Mouse (Mus musculus): ENCODE measurements around the gene Olfr1502. TPM values are rescaled to one million over a fixed set of nuclear protein-coding genes. Genes with fewer than 3 reads are reported as not detected.
"Not testable (repeated sequence)": the region's sequence is repeated elsewhere in the genome, so short reads cannot be mapped to it uniquely, and the experiment has no call there.

Gene Olfr1502
- total RNA-seq (2015): not detected in 2 replicates
- total RNA-seq (2017): not detected in 2 replicates

DNA sequence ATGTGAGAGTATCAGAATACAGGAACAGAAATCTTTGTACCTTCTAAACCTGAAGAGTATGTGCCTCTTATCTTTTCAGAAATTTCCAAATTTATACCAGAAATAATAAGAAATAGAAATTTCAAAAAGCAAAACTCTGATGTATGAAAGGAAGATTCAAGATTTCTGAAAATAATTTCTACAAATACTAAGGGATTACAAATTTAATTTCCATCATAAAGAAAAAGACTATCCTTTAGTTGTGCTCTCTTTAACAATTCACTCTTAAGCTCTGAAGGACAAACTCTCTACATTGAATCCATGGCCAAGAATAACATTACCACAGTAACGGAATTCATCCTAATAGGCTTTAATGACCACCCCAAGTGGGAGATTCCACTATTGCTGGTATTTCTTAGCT, at the start of gene Olfr1502:
Gene Olfr1502 (plus strand): TSS at position 301 of the 400 bp plus-strand sequence.
- no peak for ATAC-seq (replicated peaks; ENCODE audit: poor library complexity)

DNA sequence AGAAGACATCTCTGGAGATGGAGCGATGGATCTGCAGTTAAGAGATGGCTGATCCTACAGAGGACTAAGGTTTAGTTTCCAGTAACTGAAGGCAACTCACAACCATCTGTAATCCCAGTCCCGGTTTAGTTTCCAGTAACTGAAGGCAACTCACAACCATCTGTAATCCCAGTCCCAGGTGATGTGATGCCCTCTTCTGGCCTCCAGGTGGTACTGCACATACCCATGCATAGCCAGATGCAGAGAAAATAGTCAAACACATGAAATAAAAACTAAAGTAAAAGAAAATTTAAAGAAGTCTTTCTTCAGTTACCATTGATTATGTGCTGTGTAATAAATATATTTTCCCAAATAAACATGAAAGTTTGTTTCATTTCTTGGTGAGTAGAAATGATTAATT, 48.8 kb upstream of the Olfr1502 start:
- ATAC-seq (replicated peaks; ENCODE audit: poor library complexity): 0 out of 2 replicates have a peak, but pooled peaks have one; percentile 39

DNA sequence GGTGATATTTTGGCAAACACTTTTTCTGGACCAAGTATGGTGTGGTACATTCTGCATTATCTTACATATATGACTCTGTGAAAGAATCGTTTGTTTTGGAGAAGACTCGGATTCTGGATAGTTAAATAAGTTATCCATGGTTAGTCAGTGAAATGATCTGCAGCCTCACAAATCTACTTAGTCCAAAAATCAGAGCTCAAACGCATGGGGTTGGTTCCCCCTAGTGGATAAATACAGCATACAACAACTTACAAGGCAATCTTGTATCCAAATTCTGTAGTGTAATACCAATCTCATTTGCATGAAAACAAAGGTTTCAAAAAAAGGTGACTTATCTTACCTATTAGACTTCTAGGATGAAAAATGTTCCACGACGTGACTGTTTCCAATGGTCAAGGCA, 42.8 kb upstream of the Olfr1502 start:
- ATAC-seq (replicated peaks; ENCODE audit: poor library complexity): 0 out of 2 replicates have a peak, but pooled peaks have one; percentile 39

DNA sequence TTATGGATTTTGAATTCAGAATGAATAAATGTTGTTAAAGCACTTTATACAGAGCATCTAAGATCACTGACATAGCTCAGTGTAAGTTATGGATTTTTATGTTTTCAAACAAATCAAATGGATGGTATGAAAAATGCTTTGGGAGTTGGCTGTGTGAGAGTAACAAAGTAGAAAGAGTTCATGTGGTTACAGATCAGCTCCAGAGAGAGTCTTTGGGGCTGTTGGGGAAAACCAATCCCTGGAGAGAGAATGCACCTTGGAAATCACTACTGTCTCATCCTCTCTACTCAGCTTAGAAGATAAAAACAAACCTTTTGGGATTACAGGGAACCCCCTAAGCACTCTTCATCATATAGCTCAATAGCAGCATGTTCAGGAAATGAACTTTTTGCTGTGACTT, 42.2 kb upstream of the Olfr1502 start, which contains the start of gene Olfr1499:
Gene Olfr1499 (minus strand): TSS at position 101 of the 400 bp plus-strand sequence.
- ATAC-seq (replicated peaks; ENCODE audit: poor library complexity): no peak

DNA sequence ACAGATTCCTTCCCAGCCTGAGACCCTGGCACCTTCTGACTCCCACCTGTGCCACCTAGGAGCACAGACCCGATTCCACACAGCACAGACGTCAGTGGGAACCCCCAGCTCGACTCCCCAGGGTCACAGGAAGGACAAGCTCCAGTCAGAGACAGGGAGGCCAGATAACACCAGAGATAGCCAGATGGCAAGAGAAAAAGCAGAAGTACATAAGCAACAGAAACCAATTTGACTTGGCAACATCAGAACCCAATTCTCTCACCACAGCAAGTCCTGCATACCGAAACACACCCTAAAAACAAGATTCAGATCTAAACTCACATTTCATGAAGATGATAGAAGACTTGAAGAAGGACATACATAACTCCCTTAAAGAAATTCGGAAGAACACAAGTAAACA, 40.7 kb upstream of the Olfr1502 start:
- ATAC-seq (replicated peaks; ENCODE audit: poor library complexity): 0 out of 2 replicates have a peak, but pooled peaks have one; percentile 29

DNA sequence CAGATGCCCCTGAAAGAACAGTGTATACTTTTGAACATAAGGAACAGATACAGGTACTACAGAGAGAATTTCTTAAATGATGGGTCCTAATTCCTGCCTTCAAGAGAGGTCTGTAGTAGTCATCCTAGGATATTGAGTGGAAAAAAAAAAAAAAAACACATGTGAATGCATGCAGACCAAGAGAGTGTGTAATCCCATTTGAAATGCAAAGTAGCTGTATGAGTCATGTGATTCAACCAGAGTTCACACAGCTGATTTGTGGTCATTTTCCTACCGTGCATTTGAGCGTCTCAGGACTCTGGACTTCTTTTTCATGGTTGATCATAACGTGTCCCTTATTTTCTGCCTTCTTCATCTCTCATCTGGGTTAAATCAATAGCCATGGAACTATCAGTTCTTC, 33.1 kb upstream of the Olfr1502 start:
- ATAC-seq (replicated peaks; ENCODE audit: poor library complexity): no peak

DNA sequence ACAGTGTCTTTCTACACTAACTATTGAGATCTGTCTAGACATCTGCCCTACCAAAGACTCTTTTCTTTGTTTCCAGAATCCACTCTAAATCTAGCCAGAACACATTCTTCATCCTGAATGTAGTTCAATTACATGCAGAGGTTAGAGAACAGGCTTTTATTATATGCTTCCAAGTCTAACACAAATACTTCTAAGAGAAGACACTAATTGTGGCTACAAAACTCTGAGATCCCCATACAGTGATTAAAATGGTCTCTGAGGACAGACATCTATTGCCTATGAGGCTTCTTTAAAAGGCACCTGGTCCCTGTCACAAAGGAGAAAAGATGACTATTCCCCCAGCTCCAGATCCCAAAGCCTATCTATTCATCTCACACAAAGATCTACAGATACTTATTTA, 31.2 kb upstream of the Olfr1502 start, which contains the start of gene Olfr1500:
Gene Olfr1500 (minus strand): TSS at position 101 of the 400 bp plus-strand sequence.
- ATAC-seq (replicated peaks; ENCODE audit: poor library complexity): no peak

DNA sequence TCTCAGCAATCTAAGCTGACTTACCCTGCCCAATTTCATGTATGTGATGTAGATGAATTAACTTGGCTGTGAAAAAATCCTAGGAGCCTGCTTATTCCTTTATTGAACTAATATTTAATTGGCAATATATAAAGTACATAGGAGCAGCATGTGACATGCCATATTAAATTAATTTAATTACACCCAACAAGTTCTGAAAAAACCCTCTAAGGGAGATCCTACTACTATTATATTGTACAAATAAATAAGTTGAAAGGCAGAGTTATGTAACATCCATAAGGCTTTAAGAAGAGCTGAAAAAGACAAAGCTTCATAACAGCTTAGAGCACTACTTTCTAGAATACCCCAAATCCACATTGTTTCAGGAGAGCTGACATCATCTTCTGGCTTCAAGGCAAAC, 11.0 kb upstream of the Olfr1502 start, which contains the start of gene Olfr1501:
Gene Olfr1501 (minus strand): TSS at position 101 of the 400 bp plus-strand sequence.
- ATAC-seq (replicated peaks; ENCODE audit: poor library complexity): not testable (repeated sequence)

DNA sequence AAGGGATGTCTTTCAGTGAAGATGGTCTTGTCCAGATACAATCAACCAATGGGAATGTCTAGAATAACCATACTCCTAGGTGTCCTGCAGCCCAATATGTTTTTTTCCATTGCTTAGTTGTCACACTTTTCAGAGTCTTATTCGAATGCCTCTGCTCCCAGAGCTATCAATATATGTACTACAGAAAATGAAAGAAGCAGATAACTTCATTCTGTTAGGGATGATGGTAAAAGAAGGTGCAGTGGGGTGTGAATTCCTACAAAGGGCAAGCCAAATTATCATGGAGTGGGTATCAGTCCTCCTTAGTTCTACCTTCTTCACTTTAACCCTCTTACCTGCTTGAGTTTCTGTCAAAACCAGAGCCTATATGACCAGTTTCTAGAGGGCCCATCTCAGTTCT, 36.2 kb downstream of the Olfr1502 start, which contains the start of gene Olfr1504:
Gene Olfr1504 (minus strand): TSS at position 101 of the 400 bp plus-strand sequence.
- ATAC-seq (replicated peaks; ENCODE audit: poor library complexity): no peak

Other genes starting within 250 kb of the Olfr1502 start
- not detected in 2 replicates for gene Olfr1487, start 244.4 kb upstream of the Olfr1502 start, total RNA-seq (2015)
- gene Olfr1487, start 244.4 kb upstream of the Olfr1502 start, total RNA-seq (2017): not detected in 2 replicates
- not detected in 2 replicates for gene Olfr1489, start 230.2 kb upstream of the Olfr1502 start, total RNA-seq (2015)
- gene Olfr1489, start 230.2 kb upstream of the Olfr1502 start, total RNA-seq (2017): not detected in 2 replicates
- not detected in 2 replicates for gene Olfr1490, start 210.7 kb upstream of the Olfr1502 start, total RNA-seq (2015)
- not detected in 2 replicates for gene Olfr1490, start 210.7 kb upstream of the Olfr1502 start, total RNA-seq (2017)
- not detected in 2 replicates for gene Olfr1491, start 164.5 kb upstream of the Olfr1502 start, total RNA-seq (2015)
- not detected in 2 replicates for gene Olfr1491, start 164.5 kb upstream of the Olfr1502 start, total RNA-seq (2017)
- not detected in 2 replicates for gene Olfr1493-ps1, start 138.5 kb upstream of the Olfr1502 start, total RNA-seq (2015)
- not detected in 2 replicates for gene Olfr1493-ps1, start 138.5 kb upstream of the Olfr1502 start, total RNA-seq (2017)
- gene Olfr1494, start 122.1 kb upstream of the Olfr1502 start, total RNA-seq (2015): not detected in 2 replicates
- not detected in 2 replicates for gene Olfr1494, start 122.1 kb upstream of the Olfr1502 start, total RNA-seq (2017)
- not detected in 2 replicates for gene Olfr1495, start 97.2 kb upstream of the Olfr1502 start, total RNA-seq (2015)
- not detected in 2 replicates for gene Olfr1495, start 97.2 kb upstream of the Olfr1502 start, total RNA-seq (2017)
- gene Olfr1496, start 83.9 kb upstream of the Olfr1502 start, total RNA-seq (2015): not detected in 2 replicates
- gene Olfr1496, start 83.9 kb upstream of the Olfr1502 start, total RNA-seq (2017): not detected in 2 replicates
- not detected in 2 replicates for gene Olfr1497, start 63.6 kb upstream of the Olfr1502 start, total RNA-seq (2015)
- not detected in 2 replicates for gene Olfr1497, start 63.6 kb upstream of the Olfr1502 start, total RNA-seq (2017)
- gene Olfr1499, start 42.3 kb upstream of the Olfr1502 start, total RNA-seq (2015): not detected in 2 replicates
- gene Olfr1499, start 42.3 kb upstream of the Olfr1502 start, total RNA-seq (2017): not detected in 2 replicates
- not detected in 2 replicates for gene Olfr1500, start 31.3 kb upstream of the Olfr1502 start, total RNA-seq (2015)
- gene Olfr1500, start 31.3 kb upstream of the Olfr1502 start, total RNA-seq (2017): not detected in 2 replicates
- gene Olfr1501, start 11.1 kb upstream of the Olfr1502 start, total RNA-seq (2015): not detected in 2 replicates
- gene Olfr1501, start 11.1 kb upstream of the Olfr1502 start, total RNA-seq (2017): not detected in 2 replicates
- not detected in 2 replicates for gene Olfr1504, start 36.1 kb downstream of the Olfr1502 start, total RNA-seq (2015)
- gene Olfr1504, start 36.1 kb downstream of the Olfr1502 start, total RNA-seq (2017): not detected in 2 replicates
- gene Olfr1505, start 51.7 kb downstream of the Olfr1502 start, total RNA-seq (2015): not detected in 2 replicates
- not detected in 2 replicates for gene Olfr1505, start 51.7 kb downstream of the Olfr1502 start, total RNA-seq (2017)

Measured in megakaryocyte progenitor cell, adult 5-6 weeks (primary cell).